Mouse (Mus musculus): Measurements from ENCODE around the gene Ldb1. TPM values are rescaled to one million over a fixed set of nuclear protein-coding genes. Genes with fewer than 3 reads are reported as not detected.

Ldb1 gene
- polyA plus RNA-seq, 1 experiment: 772 TPM

GRCm38 (mm10) chr19:46058466-46058865 is 13.5 kb upstream of the Ldb1 start:
- Histone ChIP-seq H3K27me3 (ENCODE audit: control insufficient read depth, insufficient read depth, low read length) (no peaks in the 10 kb centered on the region), H3K36me3 (ENCODE audit: control insufficient read depth, insufficient read depth, low read length) (peaks cover 12% of the 10 kb centered on the region), H3K27ac (ENCODE audit: control insufficient read depth, insufficient read depth, low read length) (no peak overlapping the region), H3K4me3 (ENCODE audit: control insufficient read depth, insufficient read depth, low read length) (no peak overlapping the region), H3K4me1 (replicated peaks; ENCODE audit: control insufficient read depth, insufficient read depth, low read length) (peaks cover 6% of the 10 kb centered on the region)
- no peak for DNase-seq
- TF ChIP-seq CTCF (IDR thresholded peaks at IDR 0.05; ENCODE audit: borderline replicate concordance, control insufficient read depth, extremely low read depth, insufficient read depth, low read length, poor library complexity) (no peak), POLR2A (IDR thresholded peaks at IDR 0.05; ENCODE audit: control insufficient read depth, extremely low read depth, insufficient read depth, low read length, poor library complexity) (no peak)
- WGBS: 96% methylated on average over 7 of the region's 7 CpGs

GRCm38 (mm10) chr19:46056947-46057607 is 12.1 kb upstream of the Ldb1 start:
- WGBS: under 1% methylated on average over 42 of the region's 42 CpGs
- DNase-seq: peak; percentile 73
- Histone ChIP-seq H3K27ac (ENCODE audit: control insufficient read depth, insufficient read depth, low read length) (no peak overlapping the region), H3K36me3 (ENCODE audit: control insufficient read depth, insufficient read depth, low read length) (no peaks in the 10 kb centered on the region), H3K4me1 (replicated peaks; ENCODE audit: control insufficient read depth, insufficient read depth, low read length) (peaks cover 6% of the 10 kb centered on the region), H3K27me3 (ENCODE audit: control insufficient read depth, insufficient read depth, low read length) (no peaks in the 10 kb centered on the region), H3K4me3 (ENCODE audit: control insufficient read depth, insufficient read depth, low read length) (peak overlapping the region; percentile 86)
- TF ChIP-seq POLR2A (IDR thresholded peaks at IDR 0.05; ENCODE audit: control insufficient read depth, extremely low read depth, insufficient read depth, low read length, poor library complexity) (no peak), CTCF (IDR thresholded peaks at IDR 0.05; ENCODE audit: borderline replicate concordance, control insufficient read depth, extremely low read depth, insufficient read depth, low read length, poor library complexity) (no peak)

- no peak overlapping the region for H3K27ac ChIP-seq (ENCODE audit: control insufficient read depth, insufficient read depth, low read length)
- WGBS: under 1% methylated on average over 52 of the region's 52 CpGs
These were observed 11.5 kb upstream of the Ldb1 start for GRCm38 (mm10) chr19:46056388-46056946.

GRCm38 (mm10) chr19:46055752-46056387 is 10.9 kb upstream of the Ldb1 start:
- TF ChIP-seq CTCF (IDR thresholded peaks at IDR 0.05; ENCODE audit: borderline replicate concordance, control insufficient read depth, extremely low read depth, insufficient read depth, low read length, poor library complexity) (no peak), POLR2A (IDR thresholded peaks at IDR 0.05; ENCODE audit: control insufficient read depth, extremely low read depth, insufficient read depth, low read length, poor library complexity) (no peak)
- Histone ChIP-seq H3K27me3 (ENCODE audit: control insufficient read depth, insufficient read depth, low read length) (no peaks in the 10 kb centered on the region), H3K4me1 (replicated peaks; ENCODE audit: control insufficient read depth, insufficient read depth, low read length) (peaks cover 6% of the 10 kb centered on the region), H3K27ac (ENCODE audit: control insufficient read depth, insufficient read depth, low read length) (no peak overlapping the region), H3K4me3 (ENCODE audit: control insufficient read depth, insufficient read depth, low read length) (no peak overlapping the region), H3K36me3 (ENCODE audit: control insufficient read depth, insufficient read depth, low read length) (no peaks in the 10 kb centered on the region)
- WGBS: 7% methylated on average over 11 of the region's 11 CpGs
- DNase-seq: peak; percentile 72

More at GRCm38 (mm10) chr19:46056388-46056946, 11.5 kb upstream of the Ldb1 start:
- H3K4me3 ChIP-seq (ENCODE audit: control insufficient read depth, insufficient read depth, low read length): peak overlapping the region; percentile 86
- H3K4me1 ChIP-seq (replicated peaks; ENCODE audit: control insufficient read depth, insufficient read depth, low read length): peaks cover 6% of the 10 kb centered on the region
- TF ChIP-seq CTCF (IDR thresholded peaks at IDR 0.05; ENCODE audit: borderline replicate concordance, control insufficient read depth, extremely low read depth, insufficient read depth, low read length, poor library complexity): no peak
- TF ChIP-seq POLR2A (IDR thresholded peaks at IDR 0.05; ENCODE audit: control insufficient read depth, extremely low read depth, insufficient read depth, low read length, poor library complexity): 0 out of 2 replicates have a peak, but pooled peaks have one; percentile 44
- peak; percentile 93 for DNase-seq
- H3K27me3 ChIP-seq (ENCODE audit: control insufficient read depth, insufficient read depth, low read length): no peaks in the 10 kb centered on the region
- no peaks in the 10 kb centered on the region for H3K36me3 ChIP-seq (ENCODE audit: control insufficient read depth, insufficient read depth, low read length)

GRCm38 (mm10) chr19:46050462-46050861 is 5.4 kb upstream of the Ldb1 start:
- H3K27me3 ChIP-seq (ENCODE audit: control insufficient read depth, insufficient read depth, low read length): no peaks in the 10 kb centered on the region
- peak; percentile 51 for DNase-seq

GRCm38 (mm10) chr19:46049129-46049528 is 4.1 kb upstream of the Ldb1 start:
- DNase-seq: no peak
- no peak for TF ChIP-seq POLR2A (IDR thresholded peaks at IDR 0.05; ENCODE audit: control insufficient read depth, extremely low read depth, insufficient read depth, low read length, poor library complexity)
- no peak for TF ChIP-seq CTCF (IDR thresholded peaks at IDR 0.05; ENCODE audit: borderline replicate concordance, control insufficient read depth, extremely low read depth, insufficient read depth, low read length, poor library complexity)
- Histone ChIP-seq H3K4me3 (ENCODE audit: control insufficient read depth, insufficient read depth, low read length) (no peak overlapping the region), H3K4me1 (replicated peaks; ENCODE audit: control insufficient read depth, insufficient read depth, low read length) (peaks cover 22% of the 10 kb centered on the region), H3K27me3 (ENCODE audit: control insufficient read depth, insufficient read depth, low read length) (no peaks in the 10 kb centered on the region), H3K36me3 (ENCODE audit: control insufficient read depth, insufficient read depth, low read length) (no peaks in the 10 kb centered on the region), H3K27ac (ENCODE audit: control insufficient read depth, insufficient read depth, low read length) (no peak overlapping the region)
- WGBS: 93% methylated on average over 4 of the region's 4 CpGs

More at GRCm38 (mm10) chr19:46050462-46050861, 5.4 kb upstream of the Ldb1 start:
- TF ChIP-seq POLR2A (IDR thresholded peaks at IDR 0.05; ENCODE audit: control insufficient read depth, extremely low read depth, insufficient read depth, low read length, poor library complexity) (no peak), CTCF (IDR thresholded peaks at IDR 0.05; ENCODE audit: borderline replicate concordance, control insufficient read depth, extremely low read depth, insufficient read depth, low read length, poor library complexity) (no peak)
- Histone ChIP-seq H3K27ac (ENCODE audit: control insufficient read depth, insufficient read depth, low read length) (peak overlapping the region; percentile 91), H3K4me3 (ENCODE audit: control insufficient read depth, insufficient read depth, low read length) (no peak overlapping the region), H3K4me1 (replicated peaks; ENCODE audit: control insufficient read depth, insufficient read depth, low read length) (peaks cover 19% of the 10 kb centered on the region), H3K36me3 (ENCODE audit: control insufficient read depth, insufficient read depth, low read length) (no peaks in the 10 kb centered on the region)
- 7% methylated on average over 2 of the region's 2 CpGs for WGBS

Measured in thymus, adult 2 months (tissue).